Mouse (Mus musculus) liver, adult 2 months (tissue): ENCODE measurements around the gene Stx11.

Source experiments
- CTCF ChIP-seq: fragments of 200-500 bp; IDR thresholded peaks from 2 replicates; pipeline ENCODE4 v1.5.1; 2011; ENCODE audit warnings: low read depth, low read length, control low read depth
- POLR2A ChIP-seq: fragments of 200-500 bp; IDR thresholded peaks from 2 replicates; pipeline ENCODE4 v1.6.1; 2011; ENCODE audit warnings: low read length, control low read depth; ENCODE audit not compliant: insufficient read depth; ENCODE audit errors: extremely low read depth

GRCm38 (mm10) chr10:12921551-12922040 lies 42.5 kb downstream of the Stx11 start:
- TF ChIP-seq POLR2A: no peak
- no peak for TF ChIP-seq CTCF
